Mouse (Mus musculus) cortical plate, adult 2 months (tissue): ENCODE measurements around the gene Uevld.

ENCODE experiments used
- CTCF ChIP-seq: fragments of 200-500 bp; IDR thresholded peaks from 2 replicates; pipeline ENCODE4 v1.5.1; 2011; ENCODE audit warnings: mild to moderate bottlenecking, control low read depth, low read length; ENCODE audit not compliant: insufficient read depth; ENCODE audit errors: extremely low read depth
- POLR2A ChIP-seq: fragments of 200-500 bp; IDR thresholded peaks from 2 replicates; pipeline ENCODE4 v1.6.1; 2011; ENCODE audit warnings: mild to moderate bottlenecking, low read length, control low read depth; ENCODE audit not compliant: insufficient read depth; ENCODE audit errors: extremely low read depth

DNA sequence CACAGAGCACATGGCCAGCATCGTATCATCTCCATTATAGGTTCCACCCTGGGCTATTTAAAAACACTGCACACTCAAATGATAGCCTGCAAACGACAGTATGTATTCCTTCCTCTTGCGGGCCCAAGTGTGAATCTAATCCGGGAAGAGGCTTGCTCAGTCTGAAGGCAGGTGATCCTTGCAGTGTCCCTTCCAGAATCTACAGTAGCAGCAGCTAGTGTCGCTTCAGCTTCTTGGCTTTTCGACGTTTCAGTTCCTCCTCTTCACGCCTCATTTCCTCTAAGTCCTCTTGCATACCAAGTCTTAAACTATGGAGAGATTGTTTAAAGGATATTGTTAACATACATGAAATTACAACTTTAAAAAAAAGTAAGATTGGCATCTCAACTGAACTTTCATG, 34.8 kb upstream of the Uevld start:
- TF ChIP-seq POLR2A, result no peak
- no peak for TF ChIP-seq CTCF
